Mouse (Mus musculus) intestine, embryonic 14.5 days (tissue): ENCODE data around the gene Col16a1. TPM values are rescaled to one million over a fixed set of nuclear protein-coding genes. Genes with fewer than 3 reads are reported as not detected.
A peak's percentile ranks its signal among the peaks of the same experiment; 100 is the strongest.

Source experiments
- ATAC-seq: fragments of 200-750 bp; cut with Nextera tagmentation; replicated peaks from 2 replicates; pipeline ENCODE4 v1.8.0; 2017; ENCODE audit warnings: low read depth, moderate number of reproducible peaks, moderate TSS enrichment, moderate library complexity; ENCODE audit not compliant: low FRiP score, low TSS enrichment
- DNase-seq: peaks from one replicate; pipeline ENCODE4 v3.0.0-alpha.2; 2018; ENCODE audit warnings: low spot score
- H3K27ac ChIP-seq: fragments of 300-500 bp; sonication (generic); 2 replicates; pipeline ENCODE4 v1.5.1; 2014; ENCODE audit warnings: low read depth, mild to moderate bottlenecking, control low read depth
- H3K27me3 ChIP-seq: fragments of 300-500 bp; sonication (generic); replicated peaks from 2 replicates; pipeline ENCODE4 v1.6.1; 2014; ENCODE audit warnings: low read length, control low read depth; ENCODE audit not compliant: control insufficient read depth, insufficient read depth
- H3K36me3 ChIP-seq: fragments of 300-500 bp; sonication (generic); 2 replicates; pipeline ENCODE4 v1.6.1; 2014; ENCODE audit warnings: low read length, control low read depth; ENCODE audit not compliant: control insufficient read depth, insufficient read depth
- H3K4me1 ChIP-seq: fragments of 300-500 bp; sonication (generic); replicated peaks from 2 replicates; pipeline ENCODE4 v1.6.1; 2014; ENCODE audit warnings: low read length, control low read depth, mixed read lengths; ENCODE audit not compliant: control insufficient read depth, insufficient read depth
- H3K4me2 ChIP-seq: fragments of 300-500 bp; sonication (generic); 2 replicates; pipeline ENCODE4 v1.6.1; 2014; ENCODE audit warnings: low read length
- H3K4me3 ChIP-seq: fragments of 300-500 bp; sonication (generic); 2 replicates; pipeline ENCODE4 v1.5.1; 2014; ENCODE audit warnings: low read depth, low read length, control low read depth, mixed read lengths
- H3K9ac ChIP-seq: fragments of 300-500 bp; sonication (generic); 2 replicates; pipeline ENCODE4 v1.6.1; 2014; ENCODE audit warnings: mild to moderate bottlenecking, low read length
- H3K9me3 ChIP-seq: fragments of 300-500 bp; sonication (generic); 2 replicates; pipeline ENCODE4 v1.6.1; 2016; ENCODE audit warnings: low read length, control low read depth; ENCODE audit not compliant: control insufficient read depth
- WGBS: fragments of 180-500 bp; shearing (Covaris S2); extraction: QIAGEN DNeasy Blood & Tissue Kit; methylation state at CpG from one replicate; pipeline ENCODE4 v1.1.7; 2014; 5-methylcytosine and 5-hydroxymethylcytosine counted together
- polyA plus RNA-seq: library from polyadenylated mRNA; unstranded; fragments of >200 nt; fragmentation: Nextera tagmentation; extraction: Ambion mirVana; gene quantifications from 2 replicates; pipeline ENCODE4 v1.2.1, GENCODE M21; 2014

Gene Col16a1
- polyA plus RNA-seq, 1 experiment from 2014 or later = 56.9 TPM

DNA sequence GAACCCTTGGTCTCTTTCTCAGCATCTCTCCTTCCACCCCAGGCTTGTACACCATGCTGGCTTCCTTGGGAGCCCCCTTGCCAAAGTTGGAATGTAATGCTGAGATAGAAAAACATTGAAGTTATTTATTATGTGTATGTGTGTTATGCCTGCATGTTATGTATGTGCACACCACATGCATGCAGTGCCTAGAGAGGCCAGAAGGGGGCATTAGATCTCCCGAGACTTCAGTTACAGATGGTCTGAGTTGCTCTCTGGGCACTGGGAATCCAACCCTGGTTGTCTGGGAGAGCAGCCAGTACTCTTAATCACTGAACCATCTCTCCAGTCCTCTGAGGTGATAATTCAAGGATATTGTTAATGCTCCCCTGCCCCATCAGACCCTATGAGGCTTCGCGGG, 4.6 kb downstream of the Col16a1 start:
- no peaks in the 10 kb centered on the region for H3K27me3 ChIP-seq
- H3K27ac ChIP-seq = no peak overlapping the region
- DNase-seq (no peak), ATAC-seq (no peak)
- H3K36me3 ChIP-seq = 0 out of 2 replicates have a peak, but pooled peaks cover 34% of the 10 kb centered on the region
- no peak overlapping the region for H3K4me2 ChIP-seq
- peaks cover 3% of the 10 kb centered on the region; the same call in 1 of the 2 replicates for H3K9me3 ChIP-seq
- WGBS = 97% methylated on average over 3 of the region's 3 CpGs
- no peak overlapping the region for H3K4me3 ChIP-seq
- H3K4me1 ChIP-seq = peaks cover 31% of the 10 kb centered on the region
- H3K9ac ChIP-seq = no peak overlapping the region

DNA sequence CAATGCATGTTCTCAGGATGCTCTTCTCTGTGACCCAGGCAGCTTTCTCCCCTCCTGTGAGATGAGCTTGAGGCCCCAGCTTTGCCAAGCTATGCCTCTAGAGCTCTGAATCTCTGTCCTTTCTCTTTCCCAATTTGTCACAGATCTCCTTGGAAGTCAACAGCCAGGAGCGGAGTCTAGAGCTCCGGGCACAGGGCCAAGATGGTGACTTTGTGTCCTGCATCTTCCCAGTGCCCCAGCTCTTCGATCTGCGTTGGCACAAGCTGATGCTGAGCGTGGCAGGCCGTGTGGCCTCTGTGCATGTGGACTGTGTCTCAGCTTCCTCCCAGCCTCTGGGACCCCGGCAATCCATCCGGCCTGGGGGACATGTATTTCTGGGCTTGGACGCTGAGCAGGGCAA, 5.5 kb downstream of the Col16a1 start:
- Histone ChIP-seq H3K36me3 (peaks cover 40% of the 10 kb centered on the region; the same call in 1 of the 2 replicates), H3K9me3 (peaks cover 3% of the 10 kb centered on the region; the same call in 1 of the 2 replicates), H3K4me1 (peaks cover 31% of the 10 kb centered on the region), H3K4me2 (no peak overlapping the region), H3K27ac (no peak overlapping the region), H3K4me3 (no peak overlapping the region), H3K9ac (no peak overlapping the region), H3K27me3 (no peaks in the 10 kb centered on the region)
- ATAC-seq (no peak), DNase-seq (no peak)
- WGBS = 89% methylated on average over 9 of the region's 9 CpGs

- no peak overlapping the region for H3K4me3 ChIP-seq
- peaks cover 3% of the 10 kb centered on the region; the same call in 1 of the 2 replicates for H3K9me3 ChIP-seq
- no peak overlapping the region for H3K4me2 ChIP-seq
- no peak overlapping the region for H3K9ac ChIP-seq
- H3K36me3 ChIP-seq = peaks cover 53% of the 10 kb centered on the region
- ATAC-seq (no peak), DNase-seq (no peak)
- H3K27me3 ChIP-seq = no peaks in the 10 kb centered on the region
- 22% methylated on average over 1 of the region's 1 CpGs for WGBS
- H3K4me1 ChIP-seq = peaks cover 16% of the 10 kb centered on the region
- H3K27ac ChIP-seq = no peak overlapping the region
These were observed 7.1 kb downstream of the Col16a1 start for GRCm38 (mm10) chr4:130054727-130055126.

DNA sequence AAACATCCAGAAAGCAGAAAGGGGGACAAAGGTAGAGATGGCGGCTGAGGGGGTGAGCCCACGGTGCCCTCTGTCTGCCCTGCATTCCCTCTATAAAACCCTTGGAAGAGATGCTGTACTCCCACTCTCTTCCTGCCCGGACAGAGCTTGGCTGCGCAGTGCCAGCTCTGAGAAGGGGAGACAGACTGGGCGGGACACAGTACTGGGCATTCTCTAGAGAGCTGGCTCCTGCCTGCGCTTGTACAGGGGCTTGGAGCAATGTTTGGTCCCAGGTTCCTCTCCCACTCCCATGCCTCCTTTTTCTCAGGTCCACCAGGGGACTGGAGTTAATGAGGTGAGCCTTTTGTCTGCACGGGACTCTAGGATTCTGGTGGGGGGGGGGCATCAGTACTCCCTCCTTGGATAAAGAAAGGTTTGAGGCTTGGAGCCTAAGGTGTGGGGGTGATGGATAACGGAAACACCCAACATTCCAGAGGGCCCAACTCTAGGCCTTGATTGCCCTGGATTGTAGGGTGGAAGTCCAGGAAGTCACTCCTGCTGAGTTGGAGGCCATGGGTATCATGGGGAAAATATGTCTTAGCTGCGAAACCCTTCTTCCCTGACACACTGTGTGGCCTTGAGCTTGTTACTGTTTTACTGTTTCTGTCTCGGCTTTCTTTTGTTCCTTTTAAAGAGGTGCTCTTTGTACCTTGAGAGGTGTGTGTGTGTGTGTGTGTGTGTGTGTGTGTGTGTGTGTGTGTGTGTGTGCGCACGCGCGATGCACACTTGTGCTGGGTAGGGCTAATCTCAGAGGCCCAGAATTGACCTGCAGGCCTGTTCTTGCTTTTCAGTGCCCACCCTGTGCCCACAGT, 7.7 kb downstream of the Col16a1 start:
- no peaks in the 10 kb centered on the region for H3K27me3 ChIP-seq
- DNase-seq = no peak
- 74% methylated on average over 14 of the region's 14 CpGs for WGBS
- H3K9ac ChIP-seq = no peak overlapping the region
- H3K4me1 ChIP-seq = peaks cover 9% of the 10 kb centered on the region
- no peak overlapping the region for H3K27ac ChIP-seq
- H3K4me2 ChIP-seq = no peak overlapping the region
- H3K36me3 ChIP-seq = peaks cover 57% of the 10 kb centered on the region
- H3K9me3 ChIP-seq = peaks cover 3% of the 10 kb centered on the region; the same call in 1 of the 2 replicates
- ATAC-seq = peak; percentile 18; the same call in 1 of the 2 replicates
- H3K4me3 ChIP-seq = no peak overlapping the region

DNA sequence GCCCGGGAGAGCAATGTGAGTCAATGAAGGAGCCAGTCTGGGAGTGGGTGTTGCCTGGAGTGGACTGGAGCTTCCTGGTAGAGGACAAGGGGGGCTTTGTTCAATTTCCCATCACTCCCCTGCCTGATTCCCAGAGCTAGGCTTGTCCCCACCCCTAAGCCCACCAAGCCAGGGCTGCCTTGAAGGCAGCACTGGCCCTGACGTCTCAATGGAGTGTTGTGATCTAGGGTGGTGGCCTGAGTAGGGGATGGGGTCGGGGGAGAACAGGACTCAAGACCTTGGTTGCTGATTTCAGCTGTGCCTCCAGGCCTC, 8.3 kb downstream of the Col16a1 start:
- 74% methylated on average over 3 of the region's 3 CpGs for WGBS
- no peak for ATAC-seq
- Histone ChIP-seq H3K27ac (no peak overlapping the region), H3K4me1 (peaks cover 9% of the 10 kb centered on the region), H3K9me3 (peaks cover 3% of the 10 kb centered on the region; the same call in 1 of the 2 replicates), H3K4me2 (no peak overlapping the region), H3K9ac (no peak overlapping the region), H3K4me3 (no peak overlapping the region), H3K36me3 (peaks cover 62% of the 10 kb centered on the region), H3K27me3 (no peaks in the 10 kb centered on the region)
- DNase-seq = no peak

DNA sequence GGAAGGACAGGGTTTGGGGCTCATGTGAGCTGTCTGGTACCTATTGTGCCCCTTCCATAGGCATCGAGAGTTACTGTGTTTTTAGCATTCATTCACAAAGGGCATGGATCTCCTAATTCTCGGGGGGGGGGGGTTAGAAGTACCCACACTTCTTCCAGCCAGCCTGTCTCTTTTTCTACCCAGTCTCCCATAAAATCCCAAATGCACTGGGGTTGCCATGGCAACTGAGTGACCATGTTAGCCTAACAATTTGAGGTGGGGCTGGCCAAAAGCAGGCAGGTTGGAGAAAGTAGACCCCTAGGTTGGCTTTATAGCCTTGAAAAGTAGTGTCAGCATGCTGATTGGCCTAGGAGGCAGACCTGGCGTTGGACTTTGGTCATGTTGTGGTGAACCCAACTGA, 8.8 kb downstream of the Col16a1 start:
- Histone ChIP-seq H3K27ac (no peak overlapping the region), H3K4me3 (no peak overlapping the region), H3K4me1 (peaks cover 9% of the 10 kb centered on the region; the same call in 1 of the 2 replicates), H3K4me2 (no peak overlapping the region), H3K27me3 (no peaks in the 10 kb centered on the region), H3K9ac (no peak overlapping the region), H3K36me3 (peaks cover 67% of the 10 kb centered on the region), H3K9me3 (peaks cover 3% of the 10 kb centered on the region; the same call in 1 of the 2 replicates)
- 70% methylated on average over 3 of the region's 3 CpGs for WGBS
- DNase-seq (no peak), ATAC-seq (no peak)

GRCm38 (mm10) chr4:130060937-130061336, 13.3 kb downstream of the Col16a1 start:
- DNase-seq = no peak

DNA sequence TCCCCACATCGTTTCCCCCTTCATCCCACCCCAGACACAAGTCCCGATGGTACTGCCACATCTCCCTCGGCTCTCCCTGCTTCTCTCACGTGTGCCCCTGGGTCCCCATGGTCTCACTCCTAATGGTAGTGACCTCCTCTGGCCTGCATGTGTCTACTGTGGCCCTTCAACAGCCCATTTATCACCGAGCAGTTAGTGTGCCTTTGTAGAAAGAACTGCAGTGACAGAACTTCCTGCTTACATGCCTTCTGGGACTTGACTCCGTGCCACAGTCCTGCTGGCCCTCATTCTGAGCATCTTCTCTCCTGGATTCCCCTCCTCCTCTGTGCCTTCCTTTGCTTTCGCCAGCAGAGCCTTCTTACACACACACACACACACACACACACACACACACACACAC, 15.6 kb downstream of the Col16a1 start:
- H3K36me3 ChIP-seq = peaks cover 45% of the 10 kb centered on the region
- no peak for ATAC-seq
- H3K9me3 ChIP-seq = no peaks in the 10 kb centered on the region
- no peak overlapping the region for H3K4me3 ChIP-seq
- H3K27me3 ChIP-seq = no peaks in the 10 kb centered on the region
- H3K4me2 ChIP-seq = no peak overlapping the region
- no peaks in the 10 kb centered on the region for H3K4me1 ChIP-seq
- DNase-seq = no peak
- H3K27ac ChIP-seq = no peak overlapping the region
- no peak overlapping the region for H3K9ac ChIP-seq
- WGBS = 54% methylated on average over 7 of the region's 7 CpGs

More at GRCm38 (mm10) chr4:130060937-130061336, 13.3 kb downstream of the Col16a1 start:
- Histone ChIP-seq H3K4me2 (no peak overlapping the region), H3K36me3 (peaks cover 52% of the 10 kb centered on the region), H3K9ac (no peak overlapping the region), H3K27me3 (no peaks in the 10 kb centered on the region), H3K4me1 (peaks cover 5% of the 10 kb centered on the region; the same call in 1 of the 2 replicates), H3K9me3 (no peaks in the 10 kb centered on the region), H3K27ac (no peak overlapping the region), H3K4me3 (no peak overlapping the region)
- ATAC-seq = no peak

DNA sequence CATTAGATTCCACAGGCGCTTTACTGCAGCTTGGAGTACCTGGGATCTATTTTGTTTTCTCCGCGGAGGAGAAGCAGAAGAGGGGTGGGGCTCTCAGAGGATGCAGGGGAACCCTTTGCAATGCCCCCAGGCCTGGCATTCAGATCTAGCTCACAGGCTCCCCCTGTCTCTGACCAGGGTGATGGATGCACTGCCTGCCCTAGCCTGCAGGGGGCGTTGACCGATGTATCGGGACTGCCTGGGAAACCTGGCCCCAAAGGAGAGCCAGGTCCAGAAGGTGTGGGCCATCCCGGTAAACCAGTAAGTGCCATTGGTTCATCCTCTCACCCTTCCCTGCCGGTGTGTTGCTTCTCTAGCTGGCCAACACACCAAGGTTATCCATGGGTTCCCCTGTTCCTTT, 19.2 kb downstream of the Col16a1 start:
- 12% methylated on average over 8 of the region's 8 CpGs for WGBS
- no peak overlapping the region for H3K4me3 ChIP-seq

More for the DNA sequence above, 19.2 kb downstream of the Col16a1 start:
- no peak for DNase-seq
- no peak overlapping the region for H3K4me2 ChIP-seq
- H3K9ac ChIP-seq = no peak overlapping the region
- no peaks in the 10 kb centered on the region for H3K4me1 ChIP-seq
- no peaks in the 10 kb centered on the region for H3K9me3 ChIP-seq
- H3K36me3 ChIP-seq = peaks cover 28% of the 10 kb centered on the region
- H3K27ac ChIP-seq = no peak overlapping the region
- no peaks in the 10 kb centered on the region for H3K27me3 ChIP-seq
- peak; percentile 14; the same call in 1 of the 2 replicates for ATAC-seq
